Mouse (Mus musculus): ENCODE results near the gene Adamts2. TPM values are rescaled to one million over a fixed set of nuclear protein-coding genes. Genes with fewer than 3 reads are reported as not detected.

Gene Adamts2
- polyA plus RNA-seq, 1 experiment = 3.1 TPM

GRCm38 (mm10) chr11:50683821-50684220 is 81.9 kb downstream of the Adamts2 start:
- DNase-seq (ENCODE audit: low read depth in 1 of 2, low spot score in 2 of 2) = no peak
- Histone ChIP-seq H3K36me3 (ENCODE audit: control insufficient read depth, insufficient read depth, low read length) (no peaks in the 10 kb centered on the region), H3K27ac (ENCODE audit: insufficient read depth, low read length) (no peak overlapping the region), H3K4me3 (ENCODE audit: extremely low read depth, insufficient read depth, insufficient read length) (no peak overlapping the region), H3K27me3 (ENCODE audit: control insufficient read depth, insufficient read depth, low read length) (no peaks in the 10 kb centered on the region), H3K4me1 (ENCODE audit: control insufficient read depth, insufficient read depth, insufficient read length) (no peaks in the 10 kb centered on the region)
- TF ChIP-seq POLR2A (IDR thresholded peaks at IDR 0.05; ENCODE audit: low read depth, low read length) (no peak), CTCF (IDR thresholded peaks at IDR 0.05; ENCODE audit: extremely low read depth, insufficient read depth, insufficient read length, insufficient replicate concordance) (no peak)
- 71% methylated on average over 2 of the region's 2 CpGs for WGBS

- 83% methylated on average over 3 of the region's 3 CpGs for WGBS
- no peak overlapping the region for H3K27ac ChIP-seq (ENCODE audit: insufficient read depth, low read length)
- H3K4me3 ChIP-seq (ENCODE audit: extremely low read depth, insufficient read depth, insufficient read length) = no peak overlapping the region
- no peak for DNase-seq (ENCODE audit: low read depth in 1 of 2, low spot score in 2 of 2)
- no peak for TF ChIP-seq CTCF (IDR thresholded peaks at IDR 0.05; ENCODE audit: extremely low read depth, insufficient read depth, insufficient read length, insufficient replicate concordance)
- TF ChIP-seq POLR2A (IDR thresholded peaks at IDR 0.05; ENCODE audit: low read depth, low read length) = no peak
- H3K27me3 ChIP-seq (ENCODE audit: control insufficient read depth, insufficient read depth, low read length) = no peaks in the 10 kb centered on the region
- no peaks in the 10 kb centered on the region for H3K4me1 ChIP-seq (ENCODE audit: control insufficient read depth, insufficient read depth, insufficient read length)
- H3K36me3 ChIP-seq (ENCODE audit: control insufficient read depth, insufficient read depth, low read length) = no peaks in the 10 kb centered on the region
Observed at GRCm38 (mm10) chr11:50688584-50688983, 86.7 kb downstream of the Adamts2 start.

GRCm38 (mm10) chr11:50689672-50690071 is 87.8 kb downstream of the Adamts2 start:
- no peaks in the 10 kb centered on the region for H3K4me1 ChIP-seq (ENCODE audit: control insufficient read depth, insufficient read depth, insufficient read length)
- no peaks in the 10 kb centered on the region for H3K36me3 ChIP-seq (ENCODE audit: control insufficient read depth, insufficient read depth, low read length)
- no peak for TF ChIP-seq CTCF (IDR thresholded peaks at IDR 0.05; ENCODE audit: extremely low read depth, insufficient read depth, insufficient read length, insufficient replicate concordance)
- no peak for TF ChIP-seq POLR2A (IDR thresholded peaks at IDR 0.05; ENCODE audit: low read depth, low read length)
- H3K4me3 ChIP-seq (ENCODE audit: extremely low read depth, insufficient read depth, insufficient read length) = no peak overlapping the region
- DNase-seq (ENCODE audit: low read depth in 1 of 2, low spot score in 2 of 2) = no peak
- WGBS = 96% methylated on average over 4 of the region's 4 CpGs
- no peaks in the 10 kb centered on the region for H3K27me3 ChIP-seq (ENCODE audit: control insufficient read depth, insufficient read depth, low read length)
- H3K27ac ChIP-seq (ENCODE audit: insufficient read depth, low read length) = no peak overlapping the region

GRCm38 (mm10) chr11:50699971-50700370 is 98.1 kb downstream of the Adamts2 start:
- no peak for DNase-seq (ENCODE audit: low read depth in 1 of 2, low spot score in 2 of 2)
- H3K27me3 ChIP-seq (ENCODE audit: control insufficient read depth, insufficient read depth, low read length) = no peaks in the 10 kb centered on the region
- no peak for TF ChIP-seq CTCF (IDR thresholded peaks at IDR 0.05; ENCODE audit: extremely low read depth, insufficient read depth, insufficient read length, insufficient replicate concordance)
- TF ChIP-seq POLR2A (IDR thresholded peaks at IDR 0.05; ENCODE audit: low read depth, low read length) = no peak
- H3K4me3 ChIP-seq (ENCODE audit: extremely low read depth, insufficient read depth, insufficient read length) = no peak overlapping the region
- no peaks in the 10 kb centered on the region for H3K4me1 ChIP-seq (ENCODE audit: control insufficient read depth, insufficient read depth, insufficient read length)
- 81% methylated on average over 12 of the region's 12 CpGs for WGBS
- no peaks in the 10 kb centered on the region for H3K36me3 ChIP-seq (ENCODE audit: control insufficient read depth, insufficient read depth, low read length)
- no peak overlapping the region for H3K27ac ChIP-seq (ENCODE audit: insufficient read depth, low read length)

GRCm38 (mm10) chr11:50700496-50700895 is 98.6 kb downstream of the Adamts2 start:
- H3K4me3 ChIP-seq (ENCODE audit: extremely low read depth, insufficient read depth, insufficient read length) = no peak overlapping the region
- no peak for DNase-seq (ENCODE audit: low read depth in 1 of 2, low spot score in 2 of 2)
- 89% methylated on average over 8 of the region's 8 CpGs for WGBS

GRCm38 (mm10) chr11:50703397-50703796 is 101.5 kb downstream of the Adamts2 start:
- no peaks in the 10 kb centered on the region for H3K4me1 ChIP-seq (ENCODE audit: control insufficient read depth, insufficient read depth, insufficient read length)
- no peak for DNase-seq (ENCODE audit: low read depth in 1 of 2, low spot score in 2 of 2)
- H3K4me3 ChIP-seq (ENCODE audit: extremely low read depth, insufficient read depth, insufficient read length) = no peak overlapping the region
- no peaks in the 10 kb centered on the region for H3K36me3 ChIP-seq (ENCODE audit: control insufficient read depth, insufficient read depth, low read length)
- WGBS = 82% methylated on average over 7 of the region's 7 CpGs
- TF ChIP-seq CTCF (IDR thresholded peaks at IDR 0.05; ENCODE audit: extremely low read depth, insufficient read depth, insufficient read length, insufficient replicate concordance) (no peak), POLR2A (IDR thresholded peaks at IDR 0.05; ENCODE audit: low read depth, low read length) (no peak)
- H3K27me3 ChIP-seq (ENCODE audit: control insufficient read depth, insufficient read depth, low read length) = no peaks in the 10 kb centered on the region
- no peak overlapping the region for H3K27ac ChIP-seq (ENCODE audit: insufficient read depth, low read length)

More at GRCm38 (mm10) chr11:50700496-50700895, 98.6 kb downstream of the Adamts2 start:
- Histone ChIP-seq H3K36me3 (ENCODE audit: control insufficient read depth, insufficient read depth, low read length) (no peaks in the 10 kb centered on the region), H3K27ac (ENCODE audit: insufficient read depth, low read length) (no peak overlapping the region), H3K4me1 (ENCODE audit: control insufficient read depth, insufficient read depth, insufficient read length) (no peaks in the 10 kb centered on the region), H3K27me3 (ENCODE audit: control insufficient read depth, insufficient read depth, low read length) (no peaks in the 10 kb centered on the region)
- TF ChIP-seq CTCF (IDR thresholded peaks at IDR 0.05; ENCODE audit: extremely low read depth, insufficient read depth, insufficient read length, insufficient replicate concordance) (no peak), POLR2A (IDR thresholded peaks at IDR 0.05; ENCODE audit: low read depth, low read length) (no peak)

- Histone ChIP-seq H3K27me3 (ENCODE audit: control insufficient read depth, insufficient read depth, low read length) (no peaks in the 10 kb centered on the region), H3K27ac (ENCODE audit: insufficient read depth, low read length) (no peak overlapping the region), H3K4me3 (ENCODE audit: extremely low read depth, insufficient read depth, insufficient read length) (no peak overlapping the region), H3K36me3 (ENCODE audit: control insufficient read depth, insufficient read depth, low read length) (no peaks in the 10 kb centered on the region), H3K4me1 (ENCODE audit: control insufficient read depth, insufficient read depth, insufficient read length) (no peaks in the 10 kb centered on the region)
- DNase-seq (ENCODE audit: low read depth in 1 of 2, low spot score in 2 of 2) = no peak
- 87% methylated on average over 2 of the region's 2 CpGs for WGBS
- TF ChIP-seq POLR2A (IDR thresholded peaks at IDR 0.05; ENCODE audit: low read depth, low read length) (no peak), CTCF (IDR thresholded peaks at IDR 0.05; ENCODE audit: extremely low read depth, insufficient read depth, insufficient read length, insufficient replicate concordance) (no peak)
Observed at GRCm38 (mm10) chr11:50704511-50704910, 102.6 kb downstream of the Adamts2 start.

Measured in spleen, adult 2 months (tissue).